Mouse (Mus musculus) T-helper 1 cell (primary cell): Measurements from ENCODE around the gene Zfp787.

Experiments
- in situ Hi-C: fragments of 300-600 bp; cut with MboI, MseI; formaldehyde crosslinking; loops from one replicate; pipeline ENCODE4 v1.15.1; 2025; ENCODE audit warnings: high pct_unique_total_duplicates

Gene Zfp787

DNA sequence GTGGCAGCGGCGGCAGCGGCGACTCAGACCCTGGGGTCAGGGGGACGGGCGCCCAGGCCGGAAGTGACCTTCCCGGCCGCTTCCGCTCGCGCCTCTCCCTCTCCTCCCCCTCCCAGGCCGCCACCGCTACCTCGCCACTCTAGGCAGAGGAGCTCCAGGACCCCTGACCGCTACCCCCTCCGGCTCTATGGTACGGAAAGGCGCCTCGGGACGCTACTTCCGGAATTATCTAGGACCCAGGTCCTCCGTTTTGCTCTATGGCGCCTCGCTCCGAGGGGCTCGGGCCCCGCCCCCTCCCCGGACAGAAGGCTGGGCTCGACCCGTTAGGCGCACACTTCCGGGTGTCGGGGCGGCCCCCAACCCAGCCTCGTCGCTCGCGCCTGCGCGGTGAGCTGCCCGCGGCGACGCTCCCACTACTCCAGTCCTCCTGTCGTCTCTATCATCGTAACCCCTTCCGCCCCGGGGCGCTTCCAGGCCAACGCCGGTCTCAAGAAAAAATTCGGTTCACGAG, at the start of gene Zfp787:
Gene Zfp787 (minus strand): TSS at position 97 of the 511 bp plus-strand sequence.
- in situ Hi-C loops, result loop anchor here (10.0 to 25.0 kb wide), 2 partner anchors 129 to 1069 kb away; partner anchors contain the start of genes Epn1 and Zfp667

DNA sequence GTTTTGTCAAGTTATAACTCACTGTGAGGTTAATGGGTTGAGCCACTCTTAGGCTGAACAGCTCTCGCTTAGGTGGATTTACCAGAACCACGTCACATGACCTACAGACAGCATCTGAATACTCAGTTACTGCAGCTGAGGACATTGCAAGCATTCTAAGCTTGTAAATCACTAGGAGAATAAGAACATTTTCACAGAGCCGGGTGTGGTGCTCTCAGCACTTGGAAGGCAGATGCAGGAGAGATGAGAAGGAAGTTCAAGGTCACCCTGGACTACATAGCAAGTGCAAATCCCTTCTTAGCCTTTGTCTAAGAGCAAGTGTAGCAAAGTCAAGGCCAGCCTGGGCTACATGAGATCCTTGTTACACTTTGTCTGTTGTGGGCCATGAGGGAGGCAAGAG, 48.4 kb upstream of the Zfp787 start:
- in situ Hi-C loops, result no loop called here

DNA sequence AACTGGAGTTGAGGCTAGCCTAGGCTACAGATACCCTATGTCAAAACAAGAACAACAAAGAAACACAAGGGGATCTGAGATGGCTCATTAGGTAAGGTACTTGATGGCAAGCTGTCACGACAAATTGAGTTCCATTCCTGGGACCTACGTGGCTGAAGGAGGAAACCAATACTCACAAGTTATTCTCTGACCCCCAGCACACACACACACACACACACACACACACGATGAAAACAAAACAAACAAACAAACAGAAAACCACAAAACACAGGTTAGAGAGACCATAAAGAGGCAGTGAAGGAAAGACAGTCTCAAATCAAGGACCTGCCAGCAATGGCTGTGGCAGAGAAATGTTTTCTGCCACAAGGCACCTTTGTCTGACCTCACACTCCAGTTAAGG, 41.0 kb upstream of the Zfp787 start, which contains the start of gene Galp:
Gene Galp (plus strand): TSS at position 301 of the 400 bp plus-strand sequence.
- in situ Hi-C loops, result no loop called here

DNA sequence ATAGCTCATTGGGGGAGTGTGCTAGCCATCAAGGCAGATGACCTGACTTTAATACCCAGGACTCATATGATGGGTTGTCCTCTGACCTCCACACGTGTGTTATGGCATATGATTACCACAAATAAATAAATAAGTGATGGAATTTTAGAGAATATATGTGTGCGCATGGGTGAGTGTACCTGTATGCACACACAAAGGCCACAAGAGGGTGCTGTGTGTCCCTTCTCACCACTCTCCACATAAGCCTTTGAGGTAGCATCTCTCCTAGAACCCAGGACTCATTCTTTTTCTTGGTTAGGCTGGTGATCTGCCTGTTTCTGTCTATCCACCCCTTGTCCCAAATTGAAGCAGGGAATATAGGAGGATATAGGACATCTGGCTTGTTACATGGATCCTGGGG, 40.0 kb upstream of the Zfp787 start:
- in situ Hi-C loops, result no loop called here

DNA sequence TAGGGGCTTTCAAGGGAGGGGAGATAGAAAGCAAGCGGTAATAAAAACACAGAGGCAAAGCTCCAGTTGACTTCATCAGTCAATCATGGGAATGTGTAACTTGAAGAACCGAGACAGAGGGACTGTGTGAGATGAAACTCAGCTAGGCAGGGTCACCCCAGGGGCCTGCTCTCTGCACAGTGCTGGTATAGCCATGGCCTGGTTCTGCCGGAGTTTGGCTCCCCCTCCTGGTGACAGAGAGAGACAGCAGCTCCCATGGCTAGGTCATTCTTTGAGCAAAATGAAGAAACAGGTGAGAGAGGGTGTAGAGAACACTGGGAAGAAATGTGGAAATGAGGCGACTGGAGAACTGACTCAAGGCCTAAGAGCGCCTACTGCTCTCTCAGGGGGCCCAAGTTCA, 38.3 kb upstream of the Zfp787 start:
- in situ Hi-C loops, result loop anchor here (5.0 kb wide), 1 partner anchor 67 kb away; no protein-coding TSS in a partner anchor

DNA sequence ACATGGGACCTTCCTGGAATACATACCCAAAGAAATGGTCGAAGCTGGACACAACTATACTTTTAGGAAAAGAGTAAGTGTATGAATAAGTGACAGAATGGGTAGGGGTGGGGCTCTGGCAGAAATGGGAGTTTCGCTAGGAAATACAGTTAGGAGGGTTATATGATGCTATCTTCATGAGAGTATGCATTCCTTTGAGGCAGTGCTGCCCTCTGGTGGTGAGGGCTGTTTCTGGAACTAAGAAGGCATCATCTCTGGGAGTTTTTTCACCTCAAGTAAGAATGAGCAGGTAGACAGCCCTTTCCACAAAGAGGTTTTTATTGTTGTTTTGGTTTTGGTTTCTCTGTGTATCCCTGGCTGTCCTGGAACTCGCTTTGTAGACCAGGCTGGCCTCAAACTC, 35.6 kb upstream of the Zfp787 start:
- in situ Hi-C loops, result loop anchor here (5.0 kb wide), 1 partner anchor 64 kb away; no protein-coding TSS in a partner anchor

DNA sequence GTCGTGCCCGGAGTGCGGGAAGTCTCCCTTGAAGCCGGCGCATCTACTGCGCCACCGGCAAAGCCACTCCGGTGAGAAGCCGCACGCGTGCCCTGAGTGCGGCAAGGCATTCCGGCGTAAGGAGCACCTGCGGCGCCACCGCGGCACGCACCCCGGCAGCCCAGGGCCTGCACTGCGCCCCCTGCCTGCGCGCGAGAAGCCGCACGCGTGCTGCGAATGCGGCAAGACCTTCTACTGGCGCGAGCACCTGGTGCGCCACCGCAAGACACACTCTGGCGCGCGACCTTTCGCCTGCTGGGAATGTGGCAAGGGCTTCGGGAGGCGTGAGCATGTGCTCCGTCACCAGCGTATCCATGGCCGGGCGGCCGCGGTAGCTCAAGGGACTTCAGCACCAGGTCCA, 33.7 kb upstream of the Zfp787 start:
- in situ Hi-C loops, result no loop called here

DNA sequence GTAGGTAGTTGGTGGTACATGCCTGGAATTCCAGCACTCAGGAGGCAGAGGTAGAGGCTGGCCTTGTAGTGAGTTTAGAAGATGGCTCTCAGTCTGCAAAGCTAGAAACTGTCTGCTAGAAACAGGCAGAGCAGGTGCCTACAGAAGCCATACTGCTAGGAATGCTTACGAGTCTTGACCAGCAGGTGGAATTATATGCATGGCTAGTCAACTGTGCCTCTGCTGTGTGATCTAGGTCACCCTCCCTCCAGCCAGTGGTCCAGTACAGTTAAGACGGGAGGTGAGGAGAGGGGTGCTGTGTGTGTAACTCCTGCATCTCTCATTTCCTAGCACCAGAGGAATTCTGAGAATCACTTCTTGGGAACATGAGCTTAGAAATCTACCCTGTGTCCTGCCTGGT, 31.0 kb upstream of the Zfp787 start:
- in situ Hi-C loops, result no loop called here

DNA sequence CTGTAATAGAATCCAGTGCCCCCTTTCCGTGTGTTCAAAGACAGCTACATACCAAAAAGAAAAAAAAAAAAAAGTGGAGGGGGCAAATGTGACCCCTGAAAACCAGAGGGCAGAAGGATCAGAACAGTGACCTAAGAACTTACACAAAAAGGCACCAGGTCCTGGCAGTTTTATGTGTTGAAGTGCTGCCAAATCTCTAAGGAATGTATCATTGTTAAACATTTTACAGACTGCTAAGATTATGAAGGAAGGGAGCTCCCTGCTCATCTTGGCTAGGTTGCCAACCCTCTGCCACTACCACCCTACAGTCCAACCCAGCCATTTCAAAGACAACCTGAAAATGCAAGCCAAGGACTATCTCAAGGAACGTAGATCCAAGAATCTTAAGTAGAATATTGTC, 30.4 kb upstream of the Zfp787 start:
- in situ Hi-C loops, result no loop called here

DNA sequence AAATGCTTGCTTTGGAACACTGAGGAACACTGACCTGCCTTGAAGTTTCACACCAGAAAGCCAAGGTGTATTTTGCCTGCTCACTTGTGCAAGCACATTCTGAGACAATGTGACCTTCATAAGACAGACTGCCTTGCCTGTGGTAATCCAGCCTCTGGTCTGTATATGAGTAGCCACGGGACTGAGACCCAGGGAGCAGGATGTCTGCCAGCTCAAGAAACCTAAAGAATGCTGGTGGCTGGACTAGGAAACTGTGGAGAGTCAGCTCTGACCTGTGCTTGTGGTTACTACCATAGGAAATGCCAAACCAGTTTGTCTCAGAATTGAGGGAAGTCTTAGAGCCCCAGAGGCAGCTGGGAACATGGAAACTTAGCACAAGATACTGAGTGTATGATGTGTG, 29.6 kb upstream of the Zfp787 start:
- in situ Hi-C loops, result no loop called here

DNA sequence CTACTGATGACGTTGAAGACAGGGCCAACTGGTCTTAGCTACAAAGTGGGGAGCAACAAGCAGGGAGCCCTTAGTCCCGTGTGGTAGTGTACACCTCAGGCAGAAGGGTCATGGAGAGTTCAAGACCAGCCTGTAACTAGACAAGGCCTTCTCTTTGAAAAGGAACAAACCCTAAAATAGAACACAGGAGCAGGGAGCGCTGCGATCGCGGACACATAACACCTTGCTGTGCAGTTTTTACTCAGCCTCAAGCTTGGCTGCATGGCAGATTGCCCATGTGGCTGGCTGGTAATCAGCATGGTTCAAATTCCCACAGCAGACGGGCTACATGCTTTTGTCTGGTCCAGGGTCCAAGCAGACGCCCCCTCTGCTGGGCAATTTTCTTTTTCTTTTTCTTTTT, 28.7 kb upstream of the Zfp787 start:
- in situ Hi-C loops, result no loop called here

DNA sequence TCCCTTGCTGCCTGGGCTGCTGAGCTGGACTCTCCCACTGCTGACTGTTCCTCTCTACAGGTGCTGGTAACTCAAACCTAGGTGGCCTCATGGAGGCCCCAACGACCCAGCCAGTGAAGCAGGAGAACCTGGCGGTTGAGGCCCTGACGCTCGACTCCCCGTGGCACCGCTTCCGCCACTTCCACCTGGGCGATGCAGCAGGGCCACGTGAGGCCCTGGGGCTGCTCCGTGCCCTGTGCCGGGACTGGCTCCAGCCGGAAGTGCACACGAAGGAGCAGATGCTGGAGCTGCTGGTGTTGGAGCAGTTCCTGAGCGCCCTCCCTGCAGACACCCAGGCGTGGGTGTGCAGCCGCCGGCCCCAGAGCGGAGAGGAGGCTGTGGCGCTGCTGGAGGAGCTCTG, 28.0 kb upstream of the Zfp787 start:
- in situ Hi-C loops, result no loop called here

DNA sequence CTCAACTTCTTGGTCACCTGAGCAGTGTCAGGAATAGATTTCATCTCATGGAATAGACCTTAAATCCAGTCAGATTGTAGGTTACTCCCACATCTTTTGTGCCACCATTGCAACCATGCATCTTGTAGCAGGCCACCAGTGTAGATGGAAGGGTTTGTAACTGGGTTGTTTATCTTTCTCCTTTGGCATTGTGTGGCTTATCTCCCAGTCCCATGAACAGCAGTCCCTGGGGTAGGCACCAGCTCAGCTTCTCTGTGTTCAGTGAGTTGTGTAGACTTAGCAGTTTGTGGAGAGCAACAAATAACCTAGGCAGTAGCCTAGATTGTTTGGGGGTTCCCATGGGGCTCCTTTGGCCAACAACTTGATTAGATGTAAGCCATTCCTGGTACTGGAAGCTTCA, 27.1 kb upstream of the Zfp787 start:
- in situ Hi-C loops, result no loop called here

DNA sequence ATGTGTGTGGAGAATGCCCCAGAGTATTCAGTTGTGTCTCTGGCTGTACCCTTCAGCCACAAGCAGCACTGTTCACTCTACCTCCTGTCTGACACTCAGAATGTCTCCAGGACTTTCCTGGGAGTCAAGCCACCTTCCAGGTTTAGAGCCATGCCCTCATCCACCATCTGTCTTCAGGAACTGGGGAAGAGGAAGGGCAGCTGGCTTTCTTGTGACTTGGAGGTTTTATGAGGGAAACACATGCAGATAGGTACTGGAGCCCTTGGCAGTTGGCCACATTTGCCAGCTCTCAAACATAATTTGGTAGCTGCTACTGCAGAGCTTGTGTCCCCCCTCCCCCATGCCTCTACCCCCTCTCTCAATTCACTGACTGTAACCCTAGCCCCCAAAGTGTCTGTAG, 23.2 kb upstream of the Zfp787 start:
- in situ Hi-C loops, result no loop called here

DNA sequence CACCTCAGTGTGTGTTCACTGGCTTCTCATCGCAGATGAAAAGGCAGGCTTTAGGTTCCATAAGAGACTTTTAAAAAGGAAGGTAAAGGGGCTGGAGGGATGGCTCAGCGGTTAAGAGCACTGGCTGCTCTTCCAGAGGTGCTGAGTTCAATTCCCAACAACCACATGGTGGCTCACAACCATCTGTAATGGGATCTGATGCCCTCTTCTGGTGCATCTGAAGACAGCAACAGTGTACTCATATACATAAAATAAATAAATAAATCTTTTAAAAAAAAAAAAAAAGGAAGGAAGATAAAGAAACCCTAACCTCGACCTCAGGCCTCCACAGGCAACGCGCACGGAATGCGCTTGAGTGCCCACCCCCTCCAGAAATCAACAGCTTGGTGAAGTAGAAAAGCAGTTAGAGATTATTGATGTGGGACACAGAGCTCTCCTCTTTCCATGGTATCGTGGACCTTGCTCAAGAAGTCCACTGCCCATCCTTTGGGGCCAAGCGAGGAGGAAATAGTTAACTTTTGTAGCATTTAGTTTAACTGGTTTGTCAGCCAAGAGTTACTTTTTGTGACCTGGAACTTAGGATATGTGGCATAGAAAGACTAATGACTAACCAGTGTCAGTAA, 18.7 kb upstream of the Zfp787 start:
- in situ Hi-C loops, result loop anchor here (25.0 kb wide), 1 partner anchor 1087 kb away; the partner anchor contains the start of gene Epn1

DNA sequence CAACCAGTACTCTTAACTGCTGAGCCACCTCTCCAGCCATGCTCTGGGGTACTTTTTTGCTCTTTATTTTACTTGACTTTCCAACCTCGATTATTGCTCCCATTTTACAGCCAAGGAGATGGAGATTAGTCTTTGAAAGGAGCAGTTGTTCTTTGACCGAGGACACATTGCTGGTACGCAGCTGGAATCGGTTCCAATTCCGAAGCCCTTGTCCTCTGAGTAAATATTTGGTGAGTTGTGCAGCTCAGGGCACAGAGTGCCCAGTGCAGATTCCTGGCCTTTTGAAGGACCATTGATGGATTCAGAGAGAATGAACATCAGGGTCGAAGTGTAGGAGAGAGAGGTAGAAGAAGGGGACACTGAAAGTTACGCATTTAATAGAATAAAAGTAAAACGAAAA, 18.1 kb upstream of the Zfp787 start:
- in situ Hi-C loops, result loop anchor here (25.0 kb wide), 1 partner anchor 1087 kb away; the partner anchor contains the start of gene Epn1

DNA sequence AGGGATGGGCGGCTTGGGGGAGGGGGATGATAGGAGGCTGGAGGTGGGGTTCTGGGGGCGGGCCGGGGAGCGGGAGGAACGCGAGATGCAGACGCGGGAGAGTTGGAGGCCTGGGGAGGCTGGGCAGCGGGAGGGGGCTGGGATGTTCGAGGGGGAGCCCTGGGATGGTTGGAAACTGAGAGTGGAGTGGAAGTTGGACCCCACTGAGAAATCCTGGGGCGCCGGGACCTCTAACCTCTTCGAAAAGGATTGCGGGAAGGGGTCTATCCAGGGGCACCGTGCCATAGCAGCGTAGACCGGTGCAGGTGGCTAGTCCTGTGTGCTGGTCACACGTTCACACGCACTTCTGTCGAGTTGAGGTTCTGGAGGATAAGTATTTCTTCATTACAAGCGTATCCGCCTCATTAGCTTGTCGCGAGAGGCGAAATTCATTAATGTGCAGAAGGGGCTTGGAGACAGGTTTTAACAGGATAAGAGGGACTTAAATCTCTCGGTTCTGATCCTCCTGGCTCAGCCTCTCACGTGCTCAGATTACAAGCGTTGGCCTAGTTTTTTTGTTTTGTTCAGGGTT, 17.0 kb upstream of the Zfp787 start:
- in situ Hi-C loops, result loop anchor here (25.0 kb wide), 1 partner anchor 1085 kb away; the partner anchor contains the start of gene Epn1

DNA sequence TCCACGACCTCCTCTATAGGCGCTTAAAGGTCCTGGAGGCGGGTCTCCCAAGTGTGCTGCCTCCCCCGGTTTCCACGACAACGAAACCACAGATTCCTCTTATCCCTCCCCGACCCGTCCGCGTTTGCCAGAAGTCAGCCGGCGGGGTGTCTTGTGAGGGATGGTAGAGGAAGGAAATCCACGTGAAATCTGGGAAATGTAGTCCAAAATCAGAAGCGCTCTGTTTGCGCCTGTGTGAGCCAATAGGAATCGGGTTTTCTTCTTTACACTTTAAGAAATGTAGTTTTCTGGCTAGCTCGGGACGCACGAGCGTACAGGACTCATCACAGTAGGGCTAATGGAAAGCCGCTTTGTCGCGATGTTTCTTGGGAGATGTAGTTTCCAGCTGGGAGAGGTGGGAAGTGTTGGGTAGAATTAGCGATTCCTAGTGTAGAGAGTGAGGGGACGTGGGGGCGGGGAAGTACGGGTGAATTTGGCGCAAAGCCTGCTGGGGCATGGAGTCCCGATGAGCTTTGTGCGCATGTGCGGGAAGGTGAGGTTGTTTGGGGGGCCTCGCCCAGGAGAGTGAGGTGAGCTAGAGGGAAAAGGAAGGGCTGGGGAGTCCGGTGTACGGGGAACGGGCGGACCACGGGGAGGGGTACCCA, 16.3 kb upstream of the Zfp787 start, which contains the start of gene Zfp444:
Gene Zfp444 (plus strand): TSS at position 221 of the 644 bp plus-strand sequence.
- in situ Hi-C loops, result loop anchor here (25.0 kb wide), 1 partner anchor 1085 kb away; the partner anchor contains the start of gene Epn1

DNA sequence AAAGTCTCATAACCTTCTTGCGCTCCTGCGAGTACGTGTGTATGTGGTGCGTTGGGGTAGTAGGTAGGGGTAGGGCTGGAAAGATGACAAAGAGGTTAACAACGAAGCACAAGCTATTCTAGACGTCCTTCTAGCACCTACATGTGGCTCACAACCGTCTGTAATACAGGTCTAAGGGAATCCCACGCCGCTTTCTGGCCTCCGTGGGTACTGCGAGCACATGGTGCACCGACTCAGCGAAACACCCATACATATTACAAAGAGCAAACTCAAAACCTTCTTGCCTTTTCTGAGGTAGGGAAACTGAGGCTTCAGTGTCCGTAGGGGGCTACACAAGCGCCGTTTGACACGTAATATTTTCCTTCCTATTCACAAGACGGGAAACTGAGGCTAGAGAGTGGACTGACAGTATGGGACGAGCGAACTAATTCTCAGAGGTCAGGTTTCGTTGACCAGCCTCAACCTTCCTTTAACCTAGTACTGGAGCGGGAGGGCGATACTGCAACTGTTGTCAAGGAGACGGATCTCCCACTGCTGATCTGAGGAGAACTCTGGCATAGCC, 15.7 kb upstream of the Zfp787 start:
- in situ Hi-C loops, result loop anchor here (25.0 kb wide), 1 partner anchor 1084 kb away; the partner anchor contains the start of gene Epn1

DNA sequence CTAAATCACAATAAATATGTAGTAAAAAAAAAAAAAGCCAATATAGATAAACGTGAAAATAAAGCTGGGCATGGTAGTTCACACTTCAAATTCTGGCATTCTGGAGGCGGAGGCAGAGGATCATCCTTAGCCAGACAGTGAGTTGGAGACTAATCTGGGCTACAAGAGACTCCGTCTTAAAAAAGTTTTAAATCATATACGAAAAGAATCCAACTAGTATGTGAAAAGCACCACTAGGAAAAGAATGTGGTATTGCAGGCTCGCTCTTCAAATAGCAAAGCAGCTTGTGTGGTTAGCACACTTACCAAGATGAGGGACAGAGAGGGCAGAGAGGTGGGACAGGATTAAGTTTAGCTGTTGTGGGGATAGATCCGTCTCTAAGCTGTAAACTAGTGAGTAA, 15.1 kb upstream of the Zfp787 start:
- in situ Hi-C loops, result loop anchor here (25.0 kb wide), 1 partner anchor 1084 kb away; the partner anchor contains the start of gene Epn1

DNA sequence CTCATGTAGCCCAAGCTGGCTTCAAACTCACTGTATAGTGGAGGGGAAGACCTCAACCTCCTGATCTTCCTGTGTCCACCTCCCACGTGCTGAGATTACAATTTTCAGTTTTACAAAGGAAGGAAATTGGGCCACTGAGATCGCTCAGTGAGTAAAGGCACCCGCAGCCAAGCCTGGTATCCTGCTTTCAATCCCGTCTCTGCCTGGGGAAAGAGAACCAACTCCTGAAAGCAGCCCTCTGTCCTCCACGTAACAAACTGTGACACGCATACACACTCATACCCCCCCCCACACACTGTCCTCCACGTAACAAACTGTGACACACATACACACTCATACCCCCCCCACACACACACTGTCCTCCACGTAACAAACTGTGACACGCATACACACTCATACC, 14.6 kb upstream of the Zfp787 start:
- in situ Hi-C loops, result loop anchor here (25.0 kb wide), 1 partner anchor 1083 kb away; the partner anchor contains the start of gene Epn1

DNA sequence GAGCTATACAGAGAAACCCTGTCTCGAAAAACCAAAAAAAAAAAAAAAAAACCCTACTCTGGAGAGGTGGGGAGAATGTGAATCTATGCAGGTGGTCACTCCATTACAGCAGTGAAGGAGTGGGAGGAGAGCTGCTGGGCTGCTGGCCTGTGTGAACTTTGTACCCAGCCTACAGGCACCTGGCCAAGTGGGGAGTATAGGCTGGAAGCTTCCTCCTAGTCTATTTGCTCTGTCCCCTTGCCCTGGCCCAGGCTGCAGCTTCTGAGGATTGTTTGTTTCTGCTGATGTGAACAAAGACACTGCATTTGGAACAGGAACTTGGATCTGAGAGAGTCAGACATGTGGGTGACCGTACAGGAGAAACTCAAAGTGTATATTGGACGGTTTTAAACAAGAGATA, 13.6 kb upstream of the Zfp787 start:
- in situ Hi-C loops, result loop anchor here (25.0 kb wide), 1 partner anchor 1082 kb away; the partner anchor contains the start of gene Epn1
